Mouse (Mus musculus): ENCODE results near the gene Kars. TPM values are rescaled to one million over a fixed set of nuclear protein-coding genes. Genes with fewer than 3 reads are reported as not detected.

Gene Kars
- total RNA-seq, 2 experiments from 2014 or later: 42.1 to 73.4 TPM

DNA sequence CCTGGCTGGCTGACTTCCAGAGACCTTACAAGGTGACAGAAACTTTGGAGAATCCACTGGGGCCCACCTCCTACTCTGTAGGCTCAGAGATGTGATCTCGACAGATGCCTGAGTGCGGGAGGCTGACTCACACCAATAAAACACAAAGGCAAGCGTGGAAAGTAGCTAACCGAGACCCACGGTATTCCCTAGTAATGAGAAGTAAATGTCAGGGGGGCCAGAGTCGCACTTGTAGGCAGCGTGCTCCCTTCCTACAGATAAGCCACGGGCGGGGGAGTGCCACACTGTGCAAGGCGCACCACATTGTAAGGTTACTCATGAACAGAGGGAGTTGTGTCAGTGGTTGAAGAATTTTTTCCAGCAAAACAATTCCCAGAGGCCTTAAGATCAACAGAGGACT, 26.6 kb downstream of the Kars start:
- no peak for ATAC-seq (ENCODE audit: poor library complexity, severe bottlenecking)

DNA sequence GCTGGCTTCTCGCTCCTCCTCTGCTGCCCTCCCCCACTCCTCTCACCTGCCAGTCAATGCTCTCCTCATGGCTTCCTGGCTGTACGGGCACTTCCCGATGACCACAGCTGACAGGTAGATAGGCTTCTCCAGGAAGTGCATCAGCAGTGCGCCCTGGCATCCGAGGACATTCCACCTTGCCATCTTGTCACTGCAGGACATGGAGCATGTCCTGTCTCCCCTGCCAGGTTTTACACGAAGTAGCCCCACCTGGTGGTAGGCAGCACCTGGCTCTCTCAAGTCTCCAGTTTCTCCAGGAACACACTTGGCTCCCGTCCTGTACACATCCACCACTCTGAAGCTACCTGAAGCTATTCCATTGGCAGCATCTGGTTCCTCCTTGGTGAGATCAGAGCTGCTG, 29.0 kb downstream of the Kars start:
- ATAC-seq (ENCODE audit: poor library complexity, severe bottlenecking): no peak

DNA sequence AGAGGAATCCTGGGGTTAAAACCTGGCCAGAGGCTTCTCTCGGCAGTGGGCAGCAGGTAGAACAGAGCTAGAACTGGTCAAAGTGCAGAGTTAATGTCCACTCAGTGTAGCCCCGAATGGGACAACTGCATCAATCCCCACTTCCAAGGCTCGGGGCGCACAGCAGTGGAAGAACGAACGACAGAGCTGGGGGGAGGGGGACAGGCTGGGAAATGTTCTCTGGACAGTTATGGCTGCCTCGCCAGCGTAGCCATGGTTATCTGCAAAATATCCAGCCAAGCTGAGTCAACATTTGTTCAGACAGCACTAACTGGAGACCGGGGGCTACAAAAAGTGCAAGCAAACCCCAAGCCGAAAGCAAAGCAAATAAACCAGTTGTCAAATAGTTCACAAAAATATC, 33.0 kb downstream of the Kars start:
- no peak for ATAC-seq (ENCODE audit: poor library complexity, severe bottlenecking)

- 0 out of 2 replicates have a peak, but pooled peaks have one; percentile 30 for ATAC-seq (ENCODE audit: poor library complexity, severe bottlenecking)
Measured at GRCm38 (mm10) chr8:111976326-111976725, 34.8 kb downstream of the Kars start.

- no peak for ATAC-seq (ENCODE audit: poor library complexity, severe bottlenecking)
Measured at GRCm38 (mm10) chr8:111975706-111976105, 35.4 kb downstream of the Kars start.

DNA sequence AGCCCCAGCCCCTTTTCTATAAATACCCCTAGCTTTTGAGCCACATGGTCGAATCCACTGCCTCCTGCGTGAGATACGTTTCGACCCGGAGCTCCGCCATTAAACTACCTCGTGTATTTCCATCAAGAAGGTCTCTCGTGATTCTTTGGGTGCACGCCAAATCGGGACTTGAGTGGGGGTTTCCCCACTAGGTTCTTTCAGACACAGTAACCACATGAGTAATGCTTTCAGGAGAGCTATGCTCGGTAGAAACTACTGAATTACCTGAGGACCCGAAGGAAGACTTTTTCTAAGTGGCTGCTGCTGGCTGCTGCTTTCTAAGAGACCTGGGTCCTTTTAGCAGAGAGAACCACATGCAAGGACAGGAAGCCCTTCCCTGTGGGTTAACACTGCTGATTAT, 37.0 kb downstream of the Kars start:
- ATAC-seq (ENCODE audit: poor library complexity, severe bottlenecking): no peak

DNA sequence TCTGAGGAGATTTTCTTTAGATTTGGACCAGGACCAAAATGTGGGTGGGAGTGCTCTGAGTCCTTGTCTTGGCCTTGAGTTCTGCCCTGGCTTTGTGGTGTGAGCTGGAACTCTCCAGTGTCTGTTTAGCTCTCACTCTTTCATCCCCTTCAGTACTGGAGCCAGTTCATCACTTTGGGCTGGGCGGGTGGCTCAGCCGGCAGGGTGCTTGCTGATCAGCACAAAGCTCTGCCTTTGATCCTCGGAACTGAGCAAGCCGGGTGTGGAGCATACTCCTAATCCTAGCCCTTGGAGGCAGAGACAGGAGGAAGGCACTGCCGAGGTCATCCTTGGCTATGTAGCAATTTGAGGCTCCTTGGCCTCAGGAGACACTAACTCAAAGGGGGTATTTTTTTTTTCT, 42.1 kb downstream of the Kars start:
- ATAC-seq (ENCODE audit: poor library complexity, severe bottlenecking): no peak

DNA sequence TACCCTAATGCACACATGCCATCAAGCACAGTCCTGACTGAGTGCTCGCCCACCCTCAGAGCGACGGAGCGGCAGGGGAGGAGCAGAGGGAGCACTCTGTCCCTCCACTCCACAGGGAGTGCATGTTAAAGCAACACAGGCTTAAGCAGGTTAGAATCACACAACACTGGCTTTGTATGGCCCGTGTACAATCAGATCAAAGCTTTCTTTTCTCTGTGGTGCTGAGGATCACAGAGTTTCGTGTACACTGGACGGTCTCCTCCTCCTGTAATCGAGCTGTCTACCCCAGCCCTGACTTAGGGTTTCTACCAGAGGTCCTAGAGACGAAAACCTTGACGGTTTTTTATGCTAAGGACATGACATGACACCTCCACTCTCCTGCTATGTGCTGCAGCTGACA, 42.6 kb downstream of the Kars start:
- ATAC-seq (ENCODE audit: poor library complexity, severe bottlenecking): no peak

DNA sequence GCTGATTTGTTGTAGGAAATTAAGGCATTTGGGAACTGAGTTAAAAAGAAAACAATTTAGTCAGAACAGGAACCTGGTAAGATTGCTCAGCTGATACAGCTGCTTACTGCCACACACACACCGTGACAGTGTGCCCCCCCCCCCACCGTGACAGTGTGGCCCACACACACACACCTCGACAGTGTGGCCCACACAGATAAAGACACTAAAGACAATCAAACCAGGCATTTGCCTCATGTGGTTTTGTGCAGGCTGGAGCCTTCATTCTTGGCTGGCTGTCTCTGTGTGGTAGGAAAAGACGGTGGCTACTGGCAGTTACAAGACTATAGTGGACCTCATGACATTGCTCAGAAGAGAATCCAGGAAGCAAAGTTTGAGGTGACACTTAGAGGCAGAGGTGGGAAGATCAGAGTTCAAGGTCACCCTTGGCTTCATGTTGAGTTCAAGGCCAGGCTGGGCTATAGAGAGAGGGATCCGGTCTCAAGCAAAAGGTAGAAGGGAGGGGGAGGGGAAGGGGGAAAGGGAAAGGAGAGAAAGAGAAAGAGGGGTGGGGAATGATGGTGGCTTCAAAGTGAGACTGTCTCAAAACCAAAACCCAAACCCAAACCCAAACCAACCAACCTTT, 43.8 kb downstream of the Kars start:
- ATAC-seq (ENCODE audit: poor library complexity, severe bottlenecking): no peak

GRCm38 (mm10) chr8:111964849-111965561, 46.1 kb downstream of the Kars start:
- no peak for ATAC-seq (ENCODE audit: poor library complexity, severe bottlenecking)

DNA sequence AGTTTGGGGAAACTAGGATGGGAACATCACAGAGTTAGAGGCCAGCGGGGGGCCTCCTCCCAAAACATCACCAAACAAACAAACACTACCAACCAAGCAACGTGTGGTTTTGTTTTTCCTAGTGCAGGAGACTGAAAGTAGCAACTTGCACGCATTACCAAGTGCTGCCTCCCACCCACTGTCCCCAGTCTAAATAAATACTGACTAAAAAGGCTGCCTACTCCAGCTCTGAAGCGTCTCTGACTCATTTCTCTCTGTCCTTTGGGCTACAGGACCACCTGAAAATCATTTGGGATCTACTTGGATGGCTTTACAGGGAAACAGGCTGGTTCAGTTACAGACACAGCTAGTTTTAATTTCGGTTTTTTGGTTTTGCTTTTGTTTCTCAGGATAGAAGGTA, 46.8 kb downstream of the Kars start:
- no peak for ATAC-seq (ENCODE audit: poor library complexity, severe bottlenecking)

DNA sequence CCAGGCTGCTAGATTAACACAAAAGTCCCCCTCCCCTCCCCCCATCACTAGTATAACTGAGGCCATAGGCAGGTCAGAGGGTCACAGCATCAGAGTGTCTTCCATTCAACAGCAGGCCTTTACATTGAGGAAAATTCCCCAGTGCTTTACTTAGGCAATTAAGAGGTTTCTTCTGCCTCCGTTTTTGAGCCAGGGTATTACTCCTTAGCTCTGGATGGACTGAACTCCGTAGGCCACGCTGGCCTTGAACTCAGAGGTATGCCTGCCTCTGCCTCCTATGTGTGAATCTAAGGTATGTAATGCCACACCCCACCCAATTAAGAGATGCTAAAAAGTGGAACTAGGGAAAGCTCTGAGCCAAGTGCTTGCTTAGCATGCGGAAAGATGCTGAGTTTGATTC, 47.6 kb downstream of the Kars start:
- ATAC-seq (ENCODE audit: poor library complexity, severe bottlenecking): no peak

GRCm38 (mm10) chr8:111963091-111963490, 48.0 kb downstream of the Kars start:
- no peak for ATAC-seq (ENCODE audit: poor library complexity, severe bottlenecking)

DNA sequence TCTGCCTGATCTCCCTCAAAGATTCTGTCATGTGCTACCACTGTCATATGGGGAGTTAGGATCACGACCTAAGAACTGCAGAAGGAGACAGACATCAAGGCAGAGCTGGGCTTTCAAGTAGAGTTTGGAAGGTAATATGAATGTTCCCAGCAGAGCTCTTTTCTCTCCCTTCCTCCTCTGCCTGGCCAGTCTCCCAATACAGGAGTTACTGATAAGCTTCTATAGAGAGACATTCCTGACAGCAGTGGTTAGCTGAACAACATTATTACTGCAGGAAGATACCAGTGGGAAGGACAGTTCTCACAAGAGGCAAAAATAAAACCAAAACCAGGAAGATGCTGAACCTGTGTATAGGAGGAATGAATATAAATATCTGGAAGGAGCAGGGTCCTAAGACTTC, 48.5 kb downstream of the Kars start:
- ATAC-seq (ENCODE audit: poor library complexity, severe bottlenecking): no peak

DNA sequence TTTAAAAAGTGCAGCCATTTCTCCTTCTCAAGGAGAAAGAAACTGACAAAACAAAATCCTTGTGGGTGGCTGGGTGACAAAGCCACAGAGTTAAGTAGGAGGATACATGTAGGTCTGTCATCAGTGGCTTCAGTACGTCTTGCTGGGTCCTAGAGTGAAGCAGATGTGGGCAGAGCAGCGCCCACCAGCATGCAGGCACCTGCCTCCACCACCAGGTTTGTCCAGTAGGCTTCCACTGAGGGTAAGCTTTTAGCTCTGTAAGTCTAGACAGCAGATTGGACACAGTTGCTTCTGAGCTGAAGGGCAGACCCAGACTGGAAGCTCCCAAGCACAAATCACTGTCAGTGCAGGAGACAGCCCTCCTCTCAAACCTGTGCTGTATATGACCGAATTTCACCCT, 49.8 kb downstream of the Kars start:
- ATAC-seq (ENCODE audit: poor library complexity, severe bottlenecking): no peak

DNA sequence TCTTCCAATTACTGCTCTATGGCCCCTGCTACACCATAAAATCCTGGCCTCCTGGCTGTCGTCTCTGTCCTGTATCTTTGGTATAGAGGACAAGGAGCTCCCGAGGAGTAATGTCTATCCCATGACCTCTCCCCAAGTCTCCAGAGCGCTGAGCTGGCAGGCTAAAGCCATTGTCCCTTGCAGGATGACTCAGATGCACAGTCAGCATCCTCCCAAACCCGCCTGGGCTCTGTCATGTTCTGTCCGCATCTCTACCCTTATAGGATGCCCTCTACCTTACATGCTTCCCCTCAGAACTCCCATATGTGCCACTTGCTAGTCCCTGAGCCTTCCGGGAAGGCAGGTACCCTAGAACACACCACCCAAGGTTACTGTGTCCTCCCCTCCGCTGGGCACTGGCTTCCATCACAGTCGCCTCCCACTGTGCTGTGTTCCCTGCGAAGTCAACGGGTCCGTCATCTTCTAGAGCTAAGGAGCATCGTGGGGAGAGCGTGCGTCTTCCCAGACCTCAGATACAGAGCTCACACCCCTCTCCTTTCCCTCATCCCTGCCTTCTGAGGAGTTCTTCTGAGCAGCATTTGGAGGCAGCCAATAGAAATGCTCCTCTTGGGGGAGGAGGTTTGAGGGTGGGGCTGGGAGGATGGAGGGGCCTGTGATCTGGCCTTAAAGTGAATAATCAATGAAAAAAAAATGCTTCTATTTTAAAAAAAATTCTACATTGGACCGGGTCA, 50.4 kb downstream of the Kars start:
- no peak for ATAC-seq (ENCODE audit: poor library complexity, severe bottlenecking)

DNA sequence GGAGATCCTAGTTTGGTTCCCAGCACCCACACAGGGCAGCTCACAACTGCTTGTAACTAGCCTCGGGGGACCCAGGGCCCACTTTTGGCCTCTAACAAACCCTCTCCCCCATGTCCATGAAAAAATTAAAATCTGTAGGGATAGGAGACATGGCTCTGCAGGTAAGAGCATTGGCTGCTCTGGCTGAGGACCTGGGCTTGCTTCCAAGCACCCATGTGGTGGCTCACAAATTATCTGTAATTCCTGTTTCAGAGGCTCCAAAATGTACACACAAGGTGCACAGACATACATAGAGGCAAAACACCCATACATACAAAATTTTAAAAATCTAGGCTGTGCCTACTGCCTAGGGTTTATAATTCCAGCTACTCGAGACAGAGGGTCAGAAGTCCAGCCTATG, 53.9 kb downstream of the Kars start:
- ATAC-seq (ENCODE audit: poor library complexity, severe bottlenecking): no peak

DNA sequence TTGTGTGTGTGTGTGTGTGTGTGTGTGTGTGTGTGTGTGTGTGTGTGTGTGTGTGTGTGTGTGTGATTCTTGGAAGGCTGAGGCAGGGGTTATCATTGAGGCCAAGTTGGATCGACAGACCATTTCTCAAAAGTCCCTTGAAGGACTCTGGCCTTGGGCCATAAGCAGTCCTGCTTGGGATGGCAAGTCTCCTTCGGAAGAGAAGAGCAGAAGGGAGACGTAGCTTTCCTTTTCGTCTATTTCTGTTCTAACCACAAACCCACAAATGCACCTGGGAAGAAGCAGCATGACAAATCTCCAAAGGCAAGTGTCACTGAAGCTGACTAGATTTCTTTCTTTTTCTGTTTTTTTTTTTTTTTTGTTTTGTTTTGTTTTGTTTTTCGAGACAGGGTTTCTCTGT, 55.2 kb downstream of the Kars start:
- ATAC-seq (ENCODE audit: poor library complexity, severe bottlenecking): no peak

GRCm38 (mm10) chr8:111954844-111955594, 56.1 kb downstream of the Kars start:
- ATAC-seq (ENCODE audit: poor library complexity, severe bottlenecking): peak; percentile 43; the same call in 1 of the 2 replicates

GRCm38 (mm10) chr8:111951936-111952335, 59.2 kb downstream of the Kars start:
- no peak for ATAC-seq (ENCODE audit: poor library complexity, severe bottlenecking)

- ATAC-seq (ENCODE audit: poor library complexity, severe bottlenecking): no peak
Measured at GRCm38 (mm10) chr8:111951317-111951716, 59.8 kb downstream of the Kars start.

All from megakaryocyte, adult 5-6 weeks (primary cell).